Mouse (Mus musculus): ENCODE measurements around the gene Epas1.

- TF ChIP-seq POLR2A (IDR thresholded peaks at IDR 0.05; ENCODE audit: low read depth, low read length) (no peak), CTCF (IDR thresholded peaks at IDR 0.05; ENCODE audit: borderline replicate concordance, insufficient read depth, low read length) (no peak)
Measured at GRCm38 (mm10) chr17:86839308-86839707, 85.8 kb downstream of the Epas1 start.

All from embryonic fibroblast, embryonic 13.5 days (primary cell).